Mouse (Mus musculus): ENCODE measurements at regions not wholly inside any gene's neighbourhood (a gene's known extent, or its start where the extent isn't known, plus 50 kb on each side); places are given as distances from the start of the nearest gene placed in this dataset.

DNA sequence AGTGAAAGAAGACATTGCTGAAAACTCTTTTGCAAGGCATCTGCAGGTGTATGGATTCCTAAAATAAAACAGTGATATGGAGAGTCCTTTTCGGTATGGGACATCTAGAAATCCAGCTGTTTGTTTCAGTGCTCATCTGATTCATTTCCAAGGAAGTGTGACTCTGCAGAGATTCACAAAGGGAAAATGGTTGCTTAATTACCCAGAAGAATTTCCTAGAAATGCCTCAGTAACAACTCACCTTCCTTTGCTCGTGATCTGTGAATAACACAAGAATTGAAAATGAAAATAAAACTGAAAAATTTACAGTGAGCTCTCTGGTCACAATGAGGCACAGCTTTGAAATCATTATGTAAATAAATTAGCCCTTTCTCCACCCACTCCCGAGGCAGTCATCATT lies 201.3 kb downstream of the Il15 start:
- no peak for TF ChIP-seq HCFC1 (IDR thresholded peaks at IDR 0.05; ENCODE audit: borderline replicate concordance, insufficient read depth, low read length)
- no peak for TF ChIP-seq ZNF384 (IDR thresholded peaks at IDR 0.05; ENCODE audit: low read depth, low read length)
- no peak for TF ChIP-seq MAFK (IDR thresholded peaks at IDR 0.05; ENCODE audit: insufficient read depth, low read depth, low read length)
- TF ChIP-seq CHD2 (IDR thresholded peaks at IDR 0.05; ENCODE audit: low read depth, low read length), result no peak
- TF ChIP-seq ZC3H11A (IDR thresholded peaks at IDR 0.05; ENCODE audit: borderline replicate concordance, low read depth, low read length), result no peak
